Comparison of ENCODE assay signal across 7 mouse cellular contexts in the genomic region with DNA sequence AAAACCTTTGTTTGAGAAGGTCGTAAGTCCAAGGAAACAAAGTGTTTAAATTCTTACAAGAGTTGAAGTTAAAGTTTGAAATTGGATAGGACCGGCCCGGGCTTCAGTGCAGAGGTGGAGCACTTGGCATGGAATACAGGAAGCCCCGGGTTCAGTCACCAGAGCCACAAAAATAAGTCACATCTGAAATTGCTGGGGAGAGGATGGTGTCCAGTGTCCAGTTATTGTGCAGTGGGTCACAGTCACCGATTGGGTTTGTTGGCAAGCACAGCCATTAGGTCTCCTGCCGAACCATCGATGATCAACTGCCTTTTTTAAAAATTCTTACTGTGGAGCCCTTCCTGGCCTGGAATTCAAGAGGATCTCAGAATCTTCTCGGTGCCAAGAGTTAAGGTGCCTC. TPM values are rescaled to one million over a fixed set of nuclear protein-coding genes. Genes with fewer than 3 reads are reported as not detected.
A peak's percentile ranks its signal among the peaks of the same experiment; 100 is the strongest.
DNase-seq lines count a peak whose midpoint lies in the region; ATAC-seq and TF ChIP-seq lines count a peak whose summit lies in the region.

No protein-coding gene starts in this region.

- H3K27me3 ChIP-seq in testis, adult 2 months (ENCODE audit: control insufficient read depth, insufficient read depth, low read length): no peaks in the 10 kb centered on the region
- H3K27me3 ChIP-seq in forebrain, embryonic 15.5 days: no peaks in the 10 kb centered on the region
- no peaks in the 10 kb centered on the region for H3K27me3 ChIP-seq in limb, embryonic 11.5 days (ENCODE audit: control insufficient read depth, insufficient read depth, low read length)
- no peaks in the 10 kb centered on the region for H3K27me3 ChIP-seq in stomach, embryonic 16.5 days (ENCODE audit: control insufficient read depth, insufficient read depth, low read length)

- no peak for ATAC-seq in forebrain, embryonic 15.5 days (replicated peaks)
- ATAC-seq in limb, embryonic 11.5 days (ENCODE audit: insufficient number of reproducible peaks, low FRiP score, low TSS enrichment, low read depth): no peak
- no peak for ATAC-seq in stomach, embryonic 16.5 days (ENCODE audit: insufficient read depth, low FRiP score)

- 61% methylated on average over 8 of the region's 8 CpGs for WGBS in forebrain, embryonic 15.5 days
- 66% methylated on average over 8 of the region's 8 CpGs for WGBS in limb, embryonic 11.5 days
- 23% methylated on average over 8 of the region's 8 CpGs for WGBS in stomach, embryonic 16.5 days

- no peaks in the 10 kb centered on the region for H3K9me3 ChIP-seq in forebrain, embryonic 15.5 days
- H3K9me3 ChIP-seq in limb, embryonic 11.5 days (ENCODE audit: control insufficient read depth, low read length): no peaks in the 10 kb centered on the region
- H3K9me3 ChIP-seq in stomach, embryonic 16.5 days (replicated peaks; ENCODE audit: control insufficient read depth, low read length): no peaks in the 10 kb centered on the region

- H3K4me1 ChIP-seq in testis, adult 2 months (ENCODE audit: control insufficient read depth, insufficient read depth, low read length): peaks cover 16% of the 10 kb centered on the region
- peaks cover 29% of the 10 kb centered on the region for H3K4me1 ChIP-seq in forebrain, embryonic 15.5 days
- H3K4me1 ChIP-seq in limb, embryonic 11.5 days (ENCODE audit: control insufficient read depth, insufficient read depth, low read length): peaks cover 5% of the 10 kb centered on the region; the same call in 1 of the 2 replicates
- H3K4me1 ChIP-seq in stomach, embryonic 16.5 days (ENCODE audit: control insufficient read depth, insufficient read depth, low read length): peaks cover 23% of the 10 kb centered on the region

- DNase-seq in testis, postnatal 10 days (ENCODE audit: low spot score): no peak
- no peak for DNase-seq in limb, embryonic 11.5 days (ENCODE audit: low spot score)
- no peak for DNase-seq in gastrocnemius, postnatal 4 days (ENCODE audit: low spot score in 2 of 2)
- no peak for DNase-seq in testis, postnatal 14 days (ENCODE audit: low spot score)

- no peak for TF ChIP-seq POLR2A in testis, adult 2 months (IDR thresholded peaks at IDR 0.05; ENCODE audit: control insufficient read depth, low read depth, low read length)

- H3K4me2 ChIP-seq in forebrain, embryonic 15.5 days (replicated peaks): peak overlapping the region; percentile 83
- H3K4me2 ChIP-seq in limb, embryonic 11.5 days (ENCODE audit: low read depth, severe bottlenecking): peak overlapping the region; percentile 81
- peak overlapping the region; percentile 81 for H3K4me2 ChIP-seq in stomach, embryonic 16.5 days (ENCODE audit: low read depth, low read length)

- TF ChIP-seq CTCF in testis, adult 2 months (IDR thresholded peaks at IDR 0.05; ENCODE audit: control insufficient read depth, insufficient read depth, insufficient replicate concordance, low read depth, low read length): no peak

- peak overlapping the region; percentile 88 for H3K4me3 ChIP-seq in testis, adult 2 months (ENCODE audit: control insufficient read depth, low read depth, low read length)
- H3K4me3 ChIP-seq in forebrain, embryonic 15.5 days: peak overlapping the region; percentile 73
- peak overlapping the region; percentile 96 for H3K4me3 ChIP-seq in limb, embryonic 11.5 days (ENCODE audit: low read depth, low read length)
- peak overlapping the region; percentile 91 for H3K4me3 ChIP-seq in stomach, embryonic 16.5 days (replicated peaks; ENCODE audit: low read length)

- no peaks in the 10 kb centered on the region for H3K36me3 ChIP-seq in testis, adult 2 months (ENCODE audit: control insufficient read depth, insufficient read depth, low read length)
- H3K36me3 ChIP-seq in forebrain, embryonic 15.5 days: peaks cover 12% of the 10 kb centered on the region; the same call in 1 of the 2 replicates
- peaks cover 4% of the 10 kb centered on the region; the same call in 1 of the 2 replicates for H3K36me3 ChIP-seq in limb, embryonic 11.5 days (ENCODE audit: control insufficient read depth, insufficient read depth, low read length)
- H3K36me3 ChIP-seq in stomach, embryonic 16.5 days (ENCODE audit: control insufficient read depth, insufficient read depth, low read length): 0 out of 2 replicates have a peak, but pooled peaks cover 2% of the 10 kb centered on the region

- H3K27ac ChIP-seq in testis, adult 2 months (ENCODE audit: control insufficient read depth, insufficient read depth, low read depth, low read length): peak overlapping the region; percentile 69
- H3K27ac ChIP-seq in forebrain, embryonic 15.5 days (replicated peaks): no peak overlapping the region
- no peak overlapping the region for H3K27ac ChIP-seq in limb, embryonic 11.5 days (replicated peaks; ENCODE audit: low read depth, low read length)
- H3K27ac ChIP-seq in stomach, embryonic 16.5 days (ENCODE audit: low read length): 0 out of 2 replicates have a peak overlapping the region, but pooled peaks have one; percentile 26

- peak overlapping the region; percentile 89 for H3K9ac ChIP-seq in forebrain, embryonic 15.5 days (replicated peaks)
- peak overlapping the region; percentile 98 for H3K9ac ChIP-seq in limb, embryonic 11.5 days (ENCODE audit: low read length)
- peak overlapping the region; percentile 99 for H3K9ac ChIP-seq in stomach, embryonic 16.5 days (ENCODE audit: low read length)

RNA-seq across cellular contexts. Expression of gene G3bp1, which starts 1.3 kb away (rescaled TPM):
- polyA plus RNA-seq in testis, adult 2 months (2012; rRNA removed): 10.0 and 10.7 TPM in 2 replicates
- 154 and 161 TPM in 2 replicates for polyA plus RNA-seq in forebrain, embryonic 15.5 days (2015; fragmentation: Nextera tagmentation; extraction: Ambion mirVana)
- 260 and 269 TPM in 2 replicates for polyA plus RNA-seq in limb, embryonic 11.5 days (2014; fragmentation: Nextera tagmentation; extraction: Ambion mirVana)
- 130 and 142 TPM in 2 replicates for polyA plus RNA-seq in stomach, embryonic 16.5 days (2015; fragmentation: Nextera tagmentation; extraction: Ambion mirVana)
- 10 to 100 TPM; 77.3 TPM for total RNA-seq in gastrocnemius, postnatal 4 days (2021)

RNA-seq across cellular contexts. Expression of gene Atox1, which starts 9.7 kb away (rescaled TPM):
- 142 and 164 TPM in 2 replicates for polyA plus RNA-seq in testis, adult 2 months (2012; rRNA removed)
- polyA plus RNA-seq in forebrain, embryonic 15.5 days (2015; fragmentation: Nextera tagmentation; extraction: Ambion mirVana): 257 and 262 TPM in 2 replicates
- 234 and 240 TPM in 2 replicates for polyA plus RNA-seq in limb, embryonic 11.5 days (2014; fragmentation: Nextera tagmentation; extraction: Ambion mirVana)
- polyA plus RNA-seq in stomach, embryonic 16.5 days (2015; fragmentation: Nextera tagmentation; extraction: Ambion mirVana): 421 and 424 TPM in 2 replicates
- total RNA-seq in gastrocnemius, postnatal 4 days (2021): 10 to 100 TPM; 87.6 to 95.6 TPM

RNA-seq across cellular contexts. Expression of gene Sparc, which starts 47.8 kb away (rescaled TPM):
- 374 and 406 TPM in 2 replicates for polyA plus RNA-seq in testis, adult 2 months (2012; rRNA removed)
- polyA plus RNA-seq in forebrain, embryonic 15.5 days (2015; fragmentation: Nextera tagmentation; extraction: Ambion mirVana): 320 and 352 TPM in 2 replicates
- polyA plus RNA-seq in limb, embryonic 11.5 days (2014; fragmentation: Nextera tagmentation; extraction: Ambion mirVana): 244 and 249 TPM in 2 replicates
- 2,158 and 2,387 TPM in 2 replicates for polyA plus RNA-seq in stomach, embryonic 16.5 days (2015; fragmentation: Nextera tagmentation; extraction: Ambion mirVana)
- 1,000 to 10,000 TPM; 2,207 to 2,385 TPM for total RNA-seq in gastrocnemius, postnatal 4 days (2021)

Comparison
In these comparisons a context has a peak if more than half of its experiments do, and no peak if none do; other contexts are left out.
1. H3K27ac ChIP-seq: peak in testis, adult 2 months (single experiment) and stomach, embryonic 16.5 days (single experiment); none in forebrain, embryonic 15.5 days (single experiment) and limb, embryonic 11.5 days (single experiment).
2. RNA of gene G3bp1, which starts 1.3 kb away (polyA plus RNA-seq): 260 to 269 TPM in limb, embryonic 11.5 days, 154 to 161 TPM in forebrain, embryonic 15.5 days and 130 to 142 TPM in stomach, embryonic 16.5 days; 10.0 to 10.7 TPM in testis, adult 2 months; every median in the first group is over 10 times any median in the second.
3. Peak in every context shown above with its lines, with median percentiles within 50 percentile points of each other: H3K4me3 ChIP-seq, H3K4me2 ChIP-seq and H3K9ac ChIP-seq.